Mouse (Mus musculus) naive thymus-derived CD4-positive, alpha-beta T cell, adult 5 months (primary cell): Measurements from ENCODE around the gene Gm5039. TPM values are rescaled to one million over a fixed set of nuclear protein-coding genes. Genes with fewer than 3 reads are reported as not detected.

ENCODE experiments used
- polyA plus RNA-seq: library from polyadenylated mRNA; unstranded; fragments of 100-300 nt; shearing (Covaris generic); gene quantifications from one replicate; pipeline ENCODE4 v1.2.1, GENCODE M21; 2017

Gene Gm5039
- polyA plus RNA-seq = not detected

GRCm38 (mm10) chr12:88323926-88324325 is at the start of gene Gm5039:
Gene Gm5039, minus strand, starts transcription at chr12:88324026.

GRCm38 (mm10) chr12:88360441-88361119 is 36.8 kb upstream of the Gm5039 start, which contains the start of gene Adck1:
Gene Adck1, plus strand, starts transcription at chr12:88360554.

GRCm38 (mm10) chr12:88274400-88274799 is 49.4 kb downstream of the Gm5039 start, which contains the start of gene Gm5662:
Gene Gm5662, minus strand, starts transcription at chr12:88274500.

Other genes starting within 250 kb of the Gm5039 start
- not detected for gene Gm16368, start 240.3 kb downstream of the Gm5039 start, polyA plus RNA-seq
- gene Gm10436, start 141.9 kb downstream of the Gm5039 start, polyA plus RNA-seq = not detected
- gene Gm8332, start 73.9 kb downstream of the Gm5039 start, polyA plus RNA-seq = not detected
- gene Gm5662, start 49.5 kb downstream of the Gm5039 start, polyA plus RNA-seq = 0.20 TPM
- 18.0 TPM for gene Adck1, start 36.5 kb upstream of the Gm5039 start, polyA plus RNA-seq